Mouse (Mus musculus) forebrain, embryonic 11.5 days (tissue): ENCODE measurements around the gene Wdr38. TPM values are rescaled to one million over a fixed set of nuclear protein-coding genes. Genes with fewer than 3 reads are reported as not detected.

Source experiments
- ATAC-seq: fragments of 200-750 bp; cut with Nextera tagmentation; replicated peaks from 2 replicates; pipeline ENCODE4 v1.8.0; 2017; ENCODE audit warnings: moderate TSS enrichment; ENCODE audit not compliant: low FRiP score
- DNase-seq: peaks from one replicate; pipeline ENCODE4 v3.0.0-alpha.2; 2017; ENCODE audit warnings: low spot score
- H3K27ac ChIP-seq: fragments of 300-500 bp; sonication (generic); 2 replicates; pipeline ENCODE4 v1.5.1; 2014; ENCODE audit warnings: low read depth, low read length
- H3K27me3 ChIP-seq: fragments of 300-500 bp; sonication (generic); 2 replicates; pipeline ENCODE4 v1.6.1; 2014; ENCODE audit warnings: mild to moderate bottlenecking, low read length, mixed read lengths; ENCODE audit not compliant: control insufficient read depth, insufficient read depth
- H3K36me3 ChIP-seq: fragments of 300-500 bp; sonication (generic); 2 replicates; pipeline ENCODE4 v1.6.1; 2014; ENCODE audit warnings: mild to moderate bottlenecking, low read length, moderate library complexity, mixed read lengths; ENCODE audit not compliant: control insufficient read depth, insufficient read depth
- H3K4me1 ChIP-seq: fragments of 300-500 bp; sonication (generic); replicated peaks from 2 replicates; pipeline ENCODE4 v1.6.1; 2014; ENCODE audit warnings: low read length, mixed read lengths; ENCODE audit not compliant: control insufficient read depth, insufficient read depth
- H3K4me2 ChIP-seq: fragments of 300-500 bp; sonication (generic); 2 replicates; pipeline ENCODE4 v1.6.1; 2014; ENCODE audit warnings: low read depth, mild to moderate bottlenecking, low read length, moderate library complexity, mixed read lengths; ENCODE audit not compliant: severe bottlenecking
- H3K4me3 ChIP-seq: fragments of 300-500 bp; sonication (generic); 2 replicates; pipeline ENCODE4 v1.5.1; 2014; ENCODE audit warnings: low read depth, low read length
- H3K9ac ChIP-seq: fragments of 300-500 bp; sonication (generic); 2 replicates; pipeline ENCODE4 v1.6.1; 2014; ENCODE audit warnings: low read length
- H3K9me3 ChIP-seq: fragments of 300-500 bp; sonication (generic); 2 replicates; pipeline ENCODE4 v1.6.1; 2016; ENCODE audit warnings: low read length, mixed read lengths; ENCODE audit not compliant: control insufficient read depth
- whole genome bisulfite sequencing: fragments of 180-500 bp; shearing (Covaris S2); extraction: QIAGEN DNeasy Blood & Tissue Kit; methylation state at CpG from one replicate; pipeline ENCODE4 v1.1.7; 2014; 5-methylcytosine and 5-hydroxymethylcytosine counted together
- polyA plus RNA-seq: library from polyadenylated mRNA; unstranded; fragments of >200 nt; fragmentation: Nextera tagmentation; extraction: Ambion mirVana; gene quantifications from 2 replicates; pipeline ENCODE4 v1.2.1, GENCODE M21; 2014

The Wdr38 gene
- polyA plus RNA-seq, 1 experiment from 2014 or later, result 1.8 TPM

DNA sequence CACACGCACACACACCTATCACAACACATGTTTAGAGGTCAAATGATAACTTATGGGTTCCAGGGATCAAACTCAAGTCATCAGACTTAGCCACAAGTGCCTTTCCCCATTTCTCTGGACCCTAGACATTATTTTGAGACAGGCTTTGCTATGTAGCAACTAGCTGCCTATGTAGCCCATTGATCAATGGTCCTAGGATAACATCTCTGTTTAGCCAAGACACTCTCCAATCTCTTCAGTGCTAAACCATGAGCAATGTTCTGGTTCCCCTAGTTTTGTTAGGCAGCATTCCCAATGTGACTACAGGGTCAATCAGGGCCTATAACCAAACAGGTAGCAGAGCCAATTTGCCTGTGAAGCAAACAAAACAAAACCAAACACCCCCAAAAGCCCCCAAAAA, 51.2 kb downstream of the Wdr38 start:
- H3K36me3 ChIP-seq, result peaks cover 5% of the 10 kb centered on the region; the same call in 1 of the 2 replicates
- 95% methylated on average over 1 of the region's 1 CpGs for WGBS
- no peaks in the 10 kb centered on the region for H3K27me3 ChIP-seq
- no peaks in the 10 kb centered on the region for H3K9me3 ChIP-seq
- ATAC-seq (no peak), DNase-seq (no peak)
- no peak overlapping the region for H3K4me3 ChIP-seq
- H3K4me1 ChIP-seq, result no peaks in the 10 kb centered on the region
- H3K27ac ChIP-seq, result no peak overlapping the region
- H3K9ac ChIP-seq, result no peak overlapping the region
- no peak overlapping the region for H3K4me2 ChIP-seq

Other genes starting within 250 kb of the Wdr38 start
- 2.9 and 3.1 TPM in 2 replicates for gene Nr6a1, start 69.8 kb upstream of the Wdr38 start, polyA plus RNA-seq
- 2.6 TPM in 2 replicates for gene Olfml2a, start 65.5 kb upstream of the Wdr38 start, polyA plus RNA-seq
- gene Arpc5l, start 7.9 kb downstream of the Wdr38 start, polyA plus RNA-seq, result 146 and 147 TPM in 2 replicates
- gene Rpl35, start 8.1 kb downstream of the Wdr38 start, polyA plus RNA-seq, result 901 and 1,011 TPM in 2 replicates
- gene Golga1, start 68.1 kb downstream of the Wdr38 start, polyA plus RNA-seq, result 32.1 and 34.4 TPM in 2 replicates
- gene Scai, start 193.3 kb downstream of the Wdr38 start, polyA plus RNA-seq, result 10.2 and 11.4 TPM in 2 replicates
- 88.1 and 91.2 TPM in 2 replicates for gene Ppp6c, start 229.0 kb downstream of the Wdr38 start, polyA plus RNA-seq